31 mouse cellular contexts compared by ENCODE assay signal in the genomic region with DNA sequence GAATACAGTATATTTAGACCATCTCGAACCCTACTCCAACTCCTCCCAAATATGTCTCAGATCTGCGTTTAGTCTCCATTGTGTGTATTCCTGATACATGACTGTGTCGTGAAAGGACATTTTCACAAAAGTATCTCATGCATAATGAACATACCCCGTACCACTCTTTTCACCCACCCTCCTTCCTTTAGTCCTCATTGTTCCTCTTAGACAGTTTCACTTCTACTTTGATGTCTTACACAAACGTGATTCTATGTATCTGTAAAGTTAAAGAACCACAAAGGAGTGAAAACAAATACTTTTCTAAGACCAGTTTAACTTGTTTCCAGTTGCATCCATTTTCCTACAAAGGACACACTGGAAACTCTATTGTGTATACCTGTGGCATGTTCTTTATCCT. TPM values are rescaled to one million over a fixed set of nuclear protein-coding genes. Genes with fewer than 3 reads are reported as not detected.
DNase-seq lines count a peak whose midpoint lies in the region; ATAC-seq and TF ChIP-seq lines count a peak whose summit lies in the region.
"Had no signal": no experiment of that assay in that cellular context is flagged by ENCODE, and none has a peak within 500 bp of the region (broad histone marks: within the 10 kb centered on the region; RNA-seq: fewer than 3 reads in every experiment).

No protein-coding gene starts in this region.

- no peak for TF ChIP-seq CTCF in stomach, postnatal 0 days (IDR thresholded peaks at IDR 0.05; ENCODE audit: low read depth)

- TF ChIP-seq EP300 in stomach, postnatal 0 days (optimal IDR thresholded peaks at IDR 0.05) = no peak

- peak; percentile 4 for DNase-seq in heart, adult 11 months
- no peak for DNase-seq in stomach, postnatal 0 days (ENCODE audit: low spot score)
- no peak for DNase-seq in embryo, embryonic 9.5 days (ENCODE audit: extremely low spot score)
- DNase-seq in gastrocnemius, postnatal 4 days (ENCODE audit: low spot score in 2 of 2) = no peak
- DNase-seq: adrenal gland, postnatal 25 days; cerebellum, adult 18-20 months; cerebellum, postnatal 10 days; forebrain, postnatal 0 days; heart, postnatal 4 days; kidney, adult 9 months; kidney, postnatal 14 days; lung, postnatal 10 days; right cerebral cortex, postnatal 14 days; thymus, adult 18-20 months; thymus, postnatal 25 days had no signal

- no peak overlapping the region for H3K9ac ChIP-seq in heart, embryonic 11.5 days (ENCODE audit: low read depth, low read length)
- no peak overlapping the region for H3K9ac ChIP-seq in stomach, embryonic 16.5 days (ENCODE audit: low read length)
- no peak overlapping the region for H3K9ac ChIP-seq in stomach, postnatal 0 days (ENCODE audit: low read length)
- H3K9ac ChIP-seq in kidney, embryonic 15.5 days = no peak overlapping the region
- H3K9ac ChIP-seq: embryonic facial prominence, embryonic 15.5 days; forebrain, embryonic 12.5 days; forebrain, postnatal 0 days; heart, embryonic 12.5 days; hindbrain, embryonic 13.5 days; limb, embryonic 12.5 days; neural tube, embryonic 12.5 days; stomach, embryonic 15.5 days had no signal

- ATAC-seq in heart, embryonic 11.5 days (replicated peaks; ENCODE audit: insufficient number of reproducible peaks, low FRiP score, low TSS enrichment) = no peak
- no peak for ATAC-seq in stomach, embryonic 16.5 days (ENCODE audit: insufficient read depth, low FRiP score)
- no peak for ATAC-seq in stomach, postnatal 0 days (ENCODE audit: low FRiP score, low TSS enrichment)
- peak; percentile 69 for ATAC-seq in megakaryocyte progenitor cell, adult 5-6 weeks (replicated peaks; ENCODE audit: poor library complexity)
- ATAC-seq in kidney, embryonic 15.5 days (replicated peaks; ENCODE audit: low FRiP score) = no peak
- ATAC-seq: forebrain, postnatal 0 days; intestine, postnatal 0 days; midbrain, embryonic 16.5 days had no signal

- no peak overlapping the region for H3K4me2 ChIP-seq in heart, embryonic 11.5 days
- no peak overlapping the region for H3K4me2 ChIP-seq in stomach, embryonic 16.5 days (ENCODE audit: low read depth, low read length)
- no peak overlapping the region for H3K4me2 ChIP-seq in stomach, postnatal 0 days (replicated peaks; ENCODE audit: low read depth)
- H3K4me2 ChIP-seq in kidney, embryonic 15.5 days = no peak overlapping the region
- H3K4me2 ChIP-seq: embryonic facial prominence, embryonic 15.5 days; forebrain, embryonic 12.5 days; heart, embryonic 12.5 days; hindbrain, embryonic 13.5 days; limb, embryonic 12.5 days; midbrain, embryonic 11.5 days; neural tube, embryonic 12.5 days; stomach, embryonic 15.5 days had no signal

- H3K9me3 ChIP-seq in heart, embryonic 11.5 days (replicated peaks; ENCODE audit: control insufficient read depth, low read length) = no peaks in the 10 kb centered on the region
- H3K9me3 ChIP-seq in stomach, embryonic 16.5 days (replicated peaks; ENCODE audit: control insufficient read depth, low read length) = no peaks in the 10 kb centered on the region
- no peaks in the 10 kb centered on the region for H3K9me3 ChIP-seq in stomach, postnatal 0 days (ENCODE audit: control insufficient read depth, low read length)
- no peaks in the 10 kb centered on the region for H3K9me3 ChIP-seq in kidney, embryonic 15.5 days (replicated peaks)
- H3K9me3 ChIP-seq: embryonic facial prominence, embryonic 10.5 days; embryonic facial prominence, embryonic 15.5 days; forebrain, embryonic 12.5 days; heart, embryonic 12.5 days; hindbrain, embryonic 13.5 days; limb, embryonic 12.5 days; neural tube, embryonic 12.5 days; stomach, embryonic 15.5 days had no signal

- H3K27me3 ChIP-seq in heart, embryonic 11.5 days (ENCODE audit: control insufficient read depth, insufficient read depth, low read length) = no peaks in the 10 kb centered on the region
- no peaks in the 10 kb centered on the region for H3K27me3 ChIP-seq in stomach, embryonic 16.5 days (ENCODE audit: control insufficient read depth, insufficient read depth, low read length)
- H3K27me3 ChIP-seq in stomach, postnatal 0 days (ENCODE audit: control insufficient read depth, insufficient read depth, low read length) = no peaks in the 10 kb centered on the region
- H3K27me3 ChIP-seq in kidney, embryonic 15.5 days = no peaks in the 10 kb centered on the region
- H3K27me3 ChIP-seq: embryonic facial prominence, embryonic 15.5 days; forebrain, embryonic 12.5 days; heart, embryonic 12.5 days; hindbrain, embryonic 13.5 days; limb, embryonic 12.5 days; neural tube, embryonic 12.5 days; stomach, embryonic 15.5 days had no signal

- no peaks in the 10 kb centered on the region for H3K4me1 ChIP-seq in heart, embryonic 11.5 days (ENCODE audit: control insufficient read depth, insufficient read depth, low read length)
- no peaks in the 10 kb centered on the region for H3K4me1 ChIP-seq in stomach, embryonic 16.5 days (ENCODE audit: control insufficient read depth, insufficient read depth, low read length)
- no peaks in the 10 kb centered on the region for H3K4me1 ChIP-seq in stomach, postnatal 0 days (replicated peaks; ENCODE audit: control insufficient read depth, insufficient read depth)
- H3K4me1 ChIP-seq in kidney, embryonic 15.5 days = no peaks in the 10 kb centered on the region
- H3K4me1 ChIP-seq: embryonic facial prominence, embryonic 10.5 days; embryonic facial prominence, embryonic 15.5 days; forebrain, embryonic 12.5 days; hindbrain, embryonic 13.5 days; limb, embryonic 12.5 days; neural tube, embryonic 12.5 days; stomach, embryonic 15.5 days had no signal

- H3K36me3 ChIP-seq in heart, embryonic 11.5 days (ENCODE audit: control insufficient read depth, insufficient read depth, low read length) = peaks cover 19% of the 10 kb centered on the region
- H3K36me3 ChIP-seq in stomach, embryonic 16.5 days (ENCODE audit: control insufficient read depth, insufficient read depth, low read length) = peaks cover 13% of the 10 kb centered on the region
- H3K36me3 ChIP-seq in stomach, postnatal 0 days (ENCODE audit: control insufficient read depth, insufficient read depth, low read length) = peaks cover 16% of the 10 kb centered on the region
- H3K36me3 ChIP-seq in kidney, embryonic 15.5 days = peaks cover 71% of the 10 kb centered on the region

- H3K4me3 ChIP-seq in heart, embryonic 11.5 days (ENCODE audit: low read depth, low read length) = no peak overlapping the region
- no peak overlapping the region for H3K4me3 ChIP-seq in stomach, embryonic 16.5 days (replicated peaks; ENCODE audit: low read length)
- no peak overlapping the region for H3K4me3 ChIP-seq in stomach, postnatal 0 days (ENCODE audit: low read depth, low read length)
- no peak overlapping the region for H3K4me3 ChIP-seq in kidney, embryonic 15.5 days (replicated peaks)
- H3K4me3 ChIP-seq: embryonic facial prominence, embryonic 10.5 days; embryonic facial prominence, embryonic 15.5 days; forebrain, embryonic 12.5 days; heart, embryonic 12.5 days; hindbrain, embryonic 13.5 days; limb, embryonic 12.5 days; myocyte; neural tube, embryonic 12.5 days; stomach, embryonic 15.5 days had no signal

- no peak overlapping the region for H3K27ac ChIP-seq in heart, embryonic 11.5 days (ENCODE audit: low read depth, low read length)
- 0 out of 2 replicates have a peak overlapping the region, but pooled peaks have one; percentile 14 for H3K27ac ChIP-seq in stomach, embryonic 16.5 days (ENCODE audit: low read length)
- H3K27ac ChIP-seq in stomach, postnatal 0 days (replicated peaks) = no peak overlapping the region
- no peak overlapping the region for H3K27ac ChIP-seq in kidney, embryonic 15.5 days
- H3K27ac ChIP-seq: embryonic facial prominence, embryonic 10.5 days; embryonic facial prominence, embryonic 15.5 days; forebrain, embryonic 12.5 days; hindbrain, embryonic 13.5 days; limb, embryonic 12.5 days; neural tube, embryonic 12.5 days; stomach, embryonic 15.5 days had no signal

- WGBS in heart, embryonic 11.5 days (ENCODE audit: insufficient replicate concordance) = 87% methylated on average over 5 of the region's 5 CpGs
- 83% methylated on average over 5 of the region's 5 CpGs for WGBS in stomach, embryonic 16.5 days
- 80% methylated on average over 5 of the region's 5 CpGs for WGBS in stomach, postnatal 0 days
- WGBS in kidney, embryonic 15.5 days = 93% methylated on average over 5 of the region's 5 CpGs

RNA-seq across cellular contexts. Expression of a gene that starts 46.9 kb away (rescaled TPM):
- 37.9 and 50.2 TPM in 2 replicates for polyA plus RNA-seq in heart, embryonic 11.5 days (2014; fragmentation: Nextera tagmentation; extraction: Ambion mirVana)
- 11.5 and 12.5 TPM in 2 replicates for polyA plus RNA-seq in stomach, embryonic 16.5 days (2015; fragmentation: Nextera tagmentation; extraction: Ambion mirVana)
- 12.9 and 14.2 TPM in 2 replicates for polyA plus RNA-seq in stomach, postnatal 0 days (2015; fragmentation: Nextera tagmentation; extraction: Ambion mirVana)
- total RNA-seq in megakaryocyte progenitor cell, adult 5-6 weeks (2015) = 30.4 and 39.5 TPM in 2 replicates
- total RNA-seq in megakaryocyte progenitor cell, adult 5-6 weeks (2017) = 23.3 and 24.3 TPM in 2 replicates
- 32.7 and 35.4 TPM in 2 replicates for polyA plus RNA-seq in kidney, embryonic 15.5 days (2015; fragmentation: Nextera tagmentation; extraction: Ambion mirVana)
- 10 to 100 TPM; 54.3 to 59.0 TPM for total RNA-seq in gastrocnemius, postnatal 4 days (2021)
